12 mouse cellular contexts compared by ENCODE assay signal in genomic region chr3:129903866-129904265, GRCm38 (mm10).
"Had no signal": no experiment of that assay in that cellular context is flagged by ENCODE, and none has a peak within 500 bp of the region (broad histone marks: within the 10 kb centered on the region; RNA-seq: fewer than 3 reads in every experiment).

No protein-coding gene starts in this region.

- H3K9me3 ChIP-seq: limb, embryonic 13.5 days; liver, embryonic 13.5 days; midbrain, embryonic 13.5 days had no signal

- ATAC-seq: midbrain, embryonic 13.5 days had no signal

- H3K9ac ChIP-seq: limb, embryonic 13.5 days; liver, embryonic 13.5 days; midbrain, embryonic 13.5 days had no signal

- DNase-seq: kidney, adult 11 months; kidney, adult 9 months; kidney, postnatal 36 days; left cerebral cortex, postnatal 4 days; liver, embryonic 13.5 days; lung, adult 18-20 months; right cerebral cortex, postnatal 25 days; spleen, adult 18-20 months had no signal

- H3K4me2 ChIP-seq: limb, embryonic 13.5 days; liver, embryonic 13.5 days; midbrain, embryonic 13.5 days had no signal

- H3K27ac ChIP-seq: kidney, postnatal 0 days; layer of hippocampus, adult 2 months; limb, embryonic 13.5 days; midbrain, embryonic 13.5 days had no signal

- H3K27me3 ChIP-seq: limb, embryonic 13.5 days; liver, embryonic 13.5 days; midbrain, embryonic 13.5 days had no signal

- H3K4me3 ChIP-seq: layer of hippocampus, adult 2 months; limb, embryonic 13.5 days; liver, embryonic 13.5 days; midbrain, embryonic 13.5 days had no signal
